Mouse (Mus musculus) intestine, embryonic 15.5 days (tissue): ENCODE results near the gene Srsf5. TPM values are rescaled to one million over a fixed set of nuclear protein-coding genes. Genes with fewer than 3 reads are reported as not detected.

ENCODE experiments used
- ATAC-seq: fragments of 200-750 bp; cut with Nextera tagmentation; 2 replicates; pipeline ENCODE4 v1.8.0; 2017; ENCODE audit warnings: moderate TSS enrichment, moderate library complexity
- H3K27ac ChIP-seq: fragments of 300-500 bp; sonication (generic); 2 replicates; pipeline ENCODE4 v1.5.1; 2015; ENCODE audit warnings: mild to moderate bottlenecking, inconsistent platforms
- H3K27me3 ChIP-seq: fragments of 300-500 bp; sonication (generic); replicated peaks from 2 replicates; pipeline ENCODE4 v1.6.1; 2015; ENCODE audit warnings: inconsistent platforms
- H3K36me3 ChIP-seq: fragments of 300-500 bp; sonication (generic); 2 replicates; pipeline ENCODE4 v1.6.1; 2015; ENCODE audit warnings: inconsistent platforms
- H3K4me1 ChIP-seq: fragments of 300-500 bp; sonication (generic); replicated peaks from 2 replicates; pipeline ENCODE4 v1.6.1; 2015; ENCODE audit warnings: inconsistent platforms
- H3K4me2 ChIP-seq: fragments of 300-500 bp; sonication (generic); replicated peaks from 2 replicates; pipeline ENCODE4 v1.6.1; 2015; ENCODE audit warnings: mild to moderate bottlenecking, inconsistent platforms
- H3K4me3 ChIP-seq: fragments of 300-500 bp; sonication (generic); replicated peaks from 2 replicates; pipeline ENCODE4 v1.5.1; 2015; ENCODE audit warnings: inconsistent platforms
- H3K9ac ChIP-seq: fragments of 300-500 bp; sonication (generic); 2 replicates; pipeline ENCODE4 v1.6.1; 2015; ENCODE audit warnings: inconsistent platforms
- H3K9me3 ChIP-seq: fragments of 300-500 bp; sonication (generic); 2 replicates; pipeline ENCODE4 v1.6.1; 2016; ENCODE audit warnings: inconsistent platforms
- WGBS: fragments of 180-500 bp; shearing (Covaris S2); methylation state at CpG from one replicate; pipeline ENCODE4 v1.1.7; 2015; 5-methylcytosine and 5-hydroxymethylcytosine counted together
- polyA plus RNA-seq: library from polyadenylated mRNA; unstranded; fragments of >200 nt; fragmentation: Nextera tagmentation; extraction: Ambion mirVana; gene quantifications from 2 replicates; pipeline ENCODE4 v1.2.1, GENCODE M21; 2015

Srsf5 gene
- 515 and 607 TPM in 2 replicates for polyA plus RNA-seq

DNA sequence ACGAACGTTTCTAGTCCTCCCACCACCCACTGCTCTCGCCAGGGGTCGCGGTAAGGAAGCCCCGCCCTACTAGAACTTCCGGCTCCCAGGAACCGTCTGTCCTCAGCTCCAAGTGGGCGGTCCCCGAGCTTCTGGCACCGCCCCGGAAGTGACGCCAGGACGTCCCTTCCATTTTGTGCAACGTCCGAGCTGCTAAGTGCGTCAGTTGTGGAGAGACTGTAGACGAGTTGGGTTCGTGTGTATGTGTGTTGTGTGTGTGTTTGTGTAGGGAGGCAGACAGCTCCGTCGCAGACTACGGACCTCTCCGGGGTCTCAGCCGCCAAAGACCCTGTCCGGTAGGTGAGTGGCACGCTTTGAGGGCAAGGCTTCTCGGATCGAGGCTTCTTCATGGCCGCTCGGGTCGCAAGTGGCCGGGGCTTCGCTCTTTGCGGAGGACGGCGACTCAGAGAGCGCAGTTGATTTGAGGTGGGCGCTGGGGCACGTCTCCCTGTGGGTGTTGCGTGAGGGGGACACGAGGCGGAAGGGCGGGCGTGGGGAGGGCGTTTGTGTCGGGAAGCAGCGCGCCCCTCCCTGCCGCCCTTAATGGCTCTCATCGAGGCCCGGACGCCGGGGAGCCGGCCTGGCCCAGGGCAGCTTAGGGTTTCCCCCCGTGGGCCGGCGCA is at the start of gene Srsf5:
Srsf5 (plus strand) TSS at position 171 of the 662 bp plus-strand sequence.
- Histone ChIP-seq H3K36me3 (peaks cover 14% of the 10 kb centered on the region), H3K4me1 (peaks cover 9% of the 10 kb centered on the region), H3K9ac (peak within 1 kb of the TSS; percentile 98), H3K27ac (peak within 1 kb of the TSS; percentile 95), H3K9me3 (no peaks in the 10 kb centered on the region), H3K4me3 (peak within 1 kb of the TSS; percentile 97), H3K27me3 (no peaks in the 10 kb centered on the region), H3K4me2 (peak within 1 kb of the TSS; percentile 58)
- under 1% methylated on average over 54 of the region's 57 CpGs for WGBS
- ATAC-seq, result peak; percentile 93

DNA sequence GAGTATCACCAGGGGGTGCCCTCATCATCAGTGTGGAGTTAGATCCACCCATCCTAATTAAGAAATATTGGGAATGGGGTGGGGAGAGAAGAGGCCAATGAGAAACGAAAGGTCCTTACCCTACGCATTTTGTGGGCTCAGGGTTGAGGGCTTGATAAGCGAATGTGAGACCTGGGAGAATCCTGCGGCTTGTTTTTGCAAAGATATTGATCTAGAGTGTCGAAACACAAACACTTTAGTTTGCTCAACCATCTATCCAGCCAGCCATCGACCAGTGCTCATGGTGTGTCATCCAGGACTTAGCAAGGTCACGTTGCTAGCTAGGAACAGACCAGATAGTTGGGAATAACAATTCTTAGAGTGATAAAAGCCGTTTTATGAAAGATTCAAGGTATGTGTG is 35.7 kb upstream of the Srsf5 start:
- Histone ChIP-seq H3K4me3 (no peak overlapping the region), H3K4me1 (no peaks in the 10 kb centered on the region), H3K36me3 (no peaks in the 10 kb centered on the region), H3K9me3 (no peaks in the 10 kb centered on the region), H3K9ac (no peak overlapping the region), H3K4me2 (no peak overlapping the region), H3K27me3 (no peaks in the 10 kb centered on the region), H3K27ac (no peak overlapping the region)
- 65% methylated on average over 8 of the region's 8 CpGs for WGBS
- no peak for ATAC-seq

DNA sequence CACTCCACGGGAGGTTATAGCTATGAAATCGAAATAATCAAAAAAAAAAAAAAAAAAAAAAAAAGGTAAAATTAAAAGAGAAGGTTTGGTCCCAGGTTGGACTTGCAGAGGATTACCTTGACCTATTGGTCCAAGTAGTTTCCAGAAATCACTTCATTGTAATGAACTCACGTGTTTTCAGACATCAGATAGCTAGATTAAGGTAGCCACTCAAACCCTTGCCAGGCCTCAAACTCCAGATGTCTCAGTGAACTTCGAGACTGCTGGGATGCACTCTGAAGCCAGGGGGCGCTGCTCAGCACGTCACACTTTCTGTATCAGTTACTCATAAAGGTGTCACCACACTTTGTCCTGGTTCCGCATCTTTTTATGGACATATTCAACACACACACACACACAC is 27.5 kb upstream of the Srsf5 start:
- Histone ChIP-seq H3K4me3 (no peak overlapping the region), H3K27ac (no peak overlapping the region), H3K9ac (no peak overlapping the region), H3K27me3 (no peaks in the 10 kb centered on the region), H3K4me1 (0 out of 2 replicates have a peak, but pooled peaks cover under 1% of the 10 kb centered on the region), H3K4me2 (no peak overlapping the region), H3K9me3 (no peaks in the 10 kb centered on the region), H3K36me3 (no peaks in the 10 kb centered on the region)
- WGBS, result 57% methylated on average over 7 of the region's 7 CpGs
- ATAC-seq, result no peak

DNA sequence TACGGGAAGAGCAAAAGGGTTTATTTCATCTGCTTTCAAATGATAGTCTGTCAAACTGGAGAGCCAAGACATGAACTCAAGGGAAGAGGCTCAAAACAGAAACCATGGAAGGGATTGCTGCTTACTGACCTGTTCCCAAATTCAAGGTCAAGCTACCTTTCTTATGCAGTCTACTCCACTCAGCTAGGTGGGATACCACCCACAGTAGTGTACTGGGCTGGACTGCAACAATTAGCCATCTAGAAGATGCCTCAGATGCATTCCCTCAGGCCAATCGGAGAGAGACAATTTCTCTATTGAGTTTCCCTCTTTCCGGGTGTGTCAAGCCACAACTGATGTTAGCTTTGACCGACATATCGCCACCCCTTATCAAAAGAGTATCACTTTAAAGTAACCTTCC is 24.0 kb upstream of the Srsf5 start:
- 88% methylated on average over 5 of the region's 5 CpGs for WGBS
- no peaks in the 10 kb centered on the region for H3K9me3 ChIP-seq
- no peaks in the 10 kb centered on the region for H3K36me3 ChIP-seq
- no peak overlapping the region for H3K4me3 ChIP-seq
- no peak overlapping the region for H3K9ac ChIP-seq
- no peak overlapping the region for H3K27ac ChIP-seq
- no peak overlapping the region for H3K4me2 ChIP-seq
- H3K27me3 ChIP-seq, result no peaks in the 10 kb centered on the region
- H3K4me1 ChIP-seq, result peaks cover 6% of the 10 kb centered on the region; the same call in 1 of the 2 replicates
- ATAC-seq, result no peak

DNA sequence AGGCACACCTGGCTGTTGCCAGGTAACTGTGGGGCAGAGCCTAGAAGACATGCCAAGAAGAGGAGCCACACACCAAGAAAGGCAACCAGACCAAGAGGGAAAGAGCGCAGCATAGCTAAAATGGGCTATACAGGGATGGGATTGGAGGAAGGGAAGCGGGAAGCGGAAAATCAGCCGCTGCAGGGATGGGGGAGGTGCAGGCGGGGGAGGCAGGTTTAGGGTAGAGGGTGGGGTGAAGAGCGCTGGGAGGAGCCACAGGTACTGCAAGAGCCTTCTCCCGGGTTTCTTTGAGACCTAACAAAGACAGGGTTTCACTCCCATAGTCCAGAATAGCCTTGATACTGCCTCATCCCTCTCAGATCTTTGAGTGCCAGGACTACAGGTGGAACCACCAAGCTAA is 22.4 kb upstream of the Srsf5 start:
- no peaks in the 10 kb centered on the region for H3K27me3 ChIP-seq
- H3K36me3 ChIP-seq, result no peaks in the 10 kb centered on the region
- H3K27ac ChIP-seq, result no peak overlapping the region
- H3K4me1 ChIP-seq, result peaks cover 6% of the 10 kb centered on the region; the same call in 1 of the 2 replicates
- no peak overlapping the region for H3K9ac ChIP-seq
- H3K9me3 ChIP-seq, result no peaks in the 10 kb centered on the region
- no peak overlapping the region; the same call in 1 of the 2 replicates for H3K4me3 ChIP-seq
- WGBS, result 1% methylated on average over 7 of the region's 7 CpGs
- ATAC-seq, result peak; percentile 66
- peak overlapping the region; percentile 34 for H3K4me2 ChIP-seq

DNA sequence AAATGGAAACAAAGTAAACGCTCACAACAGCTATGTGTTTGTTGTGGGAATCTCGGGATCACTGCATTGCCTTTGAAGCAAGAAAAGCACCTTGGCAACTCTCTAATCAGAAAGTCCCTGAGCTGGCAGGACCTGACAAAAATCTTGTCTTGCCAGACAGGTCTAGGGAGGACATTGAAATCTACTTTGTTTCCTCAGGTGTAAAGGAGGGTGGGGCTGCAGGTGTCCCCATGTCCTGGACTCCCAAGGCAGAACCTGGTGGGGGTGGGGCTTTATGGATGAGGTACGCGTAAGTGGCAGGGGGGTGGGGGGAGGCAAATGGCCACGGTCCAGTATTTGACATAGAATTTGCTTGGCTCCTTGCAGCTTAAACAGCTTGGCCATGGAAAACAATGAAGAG is 21.7 kb upstream of the Srsf5 start:
- no peak overlapping the region for H3K9ac ChIP-seq
- H3K9me3 ChIP-seq, result no peaks in the 10 kb centered on the region
- peak; percentile 75 for ATAC-seq
- H3K27ac ChIP-seq, result peak overlapping the region; percentile 74
- H3K27me3 ChIP-seq, result no peaks in the 10 kb centered on the region
- WGBS, result 54% methylated on average over 5 of the region's 5 CpGs
- H3K36me3 ChIP-seq, result no peaks in the 10 kb centered on the region
- peak overlapping the region; percentile 34 for H3K4me2 ChIP-seq
- peaks cover 6% of the 10 kb centered on the region; the same call in 1 of the 2 replicates for H3K4me1 ChIP-seq
- no peak overlapping the region for H3K4me3 ChIP-seq

DNA sequence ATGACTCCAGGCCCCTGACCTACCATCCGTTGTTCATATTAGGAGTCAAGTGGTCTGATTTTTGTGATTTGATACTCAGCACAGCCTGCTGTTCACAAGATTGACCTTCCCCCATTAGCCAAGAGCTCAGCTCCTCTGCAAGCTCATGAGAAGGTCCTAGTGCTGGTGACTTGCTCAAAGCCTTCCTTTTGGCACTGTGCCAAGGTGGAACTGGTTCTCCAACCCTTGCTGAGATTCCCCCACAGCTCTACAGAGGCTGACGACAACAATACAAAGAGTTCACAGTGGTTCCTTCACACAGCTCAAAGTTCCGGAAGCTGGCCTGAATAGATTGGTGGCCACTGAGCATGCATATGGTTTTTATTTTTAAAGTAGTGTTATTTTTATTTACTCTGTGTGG is 21.1 kb upstream of the Srsf5 start:
- H3K4me3 ChIP-seq, result no peak overlapping the region
- peak overlapping the region; percentile 74 for H3K27ac ChIP-seq
- no peaks in the 10 kb centered on the region for H3K9me3 ChIP-seq
- H3K4me2 ChIP-seq, result peak overlapping the region; percentile 34; the same call in 1 of the 2 replicates
- peaks cover 6% of the 10 kb centered on the region; the same call in 1 of the 2 replicates for H3K4me1 ChIP-seq
- no peaks in the 10 kb centered on the region for H3K36me3 ChIP-seq
- ATAC-seq, result peak; percentile 87
- H3K9ac ChIP-seq, result no peak overlapping the region
- WGBS, result 47% methylated on average over 3 of the region's 3 CpGs
- H3K27me3 ChIP-seq, result no peaks in the 10 kb centered on the region

DNA sequence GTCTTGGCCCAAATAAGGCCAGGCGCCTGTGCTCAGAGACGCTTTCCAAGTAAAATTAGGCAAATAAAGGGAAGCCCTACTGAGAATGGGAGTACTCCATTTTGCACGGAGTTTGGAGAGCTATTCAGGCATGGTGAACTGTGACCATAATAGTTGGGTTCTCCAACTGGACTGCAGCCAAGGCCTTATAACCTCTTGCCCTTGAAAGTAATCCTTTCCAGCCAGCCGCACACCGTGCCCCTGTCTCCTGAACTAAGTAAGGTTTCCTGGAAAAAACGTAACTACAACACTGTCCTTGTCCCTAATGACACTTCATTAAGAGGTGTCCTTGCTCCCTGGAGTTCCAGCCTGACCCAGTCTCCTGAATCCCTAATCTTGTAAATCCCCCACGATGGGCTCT is 19.4 kb upstream of the Srsf5 start:
- Histone ChIP-seq H3K27ac (peak overlapping the region; percentile 32; the same call in 1 of the 2 replicates), H3K9ac (no peak overlapping the region), H3K4me2 (no peak overlapping the region), H3K4me1 (peaks cover 6% of the 10 kb centered on the region; the same call in 1 of the 2 replicates), H3K36me3 (no peaks in the 10 kb centered on the region), H3K9me3 (no peaks in the 10 kb centered on the region), H3K4me3 (no peak overlapping the region), H3K27me3 (no peaks in the 10 kb centered on the region)
- ATAC-seq, result no peak
- WGBS, result 58% methylated on average over 7 of the region's 7 CpGs

DNA sequence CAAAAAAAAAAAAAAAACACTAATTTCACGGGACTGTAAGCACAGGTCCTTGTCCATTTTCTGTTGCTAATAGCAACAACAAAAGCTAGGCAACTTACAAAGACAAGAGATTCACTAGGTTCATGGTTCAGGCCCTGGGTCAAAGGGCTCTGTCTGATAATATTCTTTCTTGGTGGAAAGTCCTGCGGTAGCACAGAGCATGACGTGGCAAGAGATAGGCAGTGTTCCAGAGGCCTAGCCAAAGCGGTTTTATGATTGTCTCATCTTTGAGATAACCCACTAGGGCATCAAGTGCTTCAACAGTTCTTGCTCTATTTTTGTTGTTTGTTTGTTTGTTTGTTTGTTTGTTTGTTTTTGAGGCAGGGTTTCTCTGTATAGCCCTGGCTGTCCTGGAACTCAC is 18.8 kb upstream of the Srsf5 start:
- H3K4me2 ChIP-seq, result no peak overlapping the region
- 70% methylated on average over 4 of the region's 4 CpGs for WGBS
- no peak for ATAC-seq
- no peaks in the 10 kb centered on the region for H3K27me3 ChIP-seq
- no peak overlapping the region for H3K9ac ChIP-seq
- no peaks in the 10 kb centered on the region for H3K36me3 ChIP-seq
- peaks cover 6% of the 10 kb centered on the region; the same call in 1 of the 2 replicates for H3K4me1 ChIP-seq
- H3K9me3 ChIP-seq, result no peaks in the 10 kb centered on the region
- no peak overlapping the region for H3K4me3 ChIP-seq
- no peak overlapping the region for H3K27ac ChIP-seq

DNA sequence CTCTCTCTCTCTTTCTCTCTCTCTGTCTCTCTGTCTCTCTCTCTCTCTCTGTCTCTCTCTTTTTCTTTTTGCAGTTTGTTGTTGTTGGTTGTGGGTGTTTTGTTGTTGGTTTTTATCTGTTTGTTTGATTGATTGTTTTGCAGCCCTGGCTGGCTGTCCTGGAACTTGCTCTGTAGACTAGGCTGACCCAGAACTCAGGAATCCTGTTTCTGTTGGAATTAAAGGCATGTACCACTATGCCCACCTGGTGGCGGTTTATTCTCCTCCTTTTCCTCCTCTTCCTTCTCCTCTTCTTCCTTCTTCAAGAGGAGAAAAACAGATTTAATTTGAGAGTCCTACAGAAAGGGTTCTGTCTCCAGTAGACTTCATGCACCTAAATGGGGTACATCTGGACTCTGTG is 17.8 kb upstream of the Srsf5 start:
- WGBS, result 78% methylated on average over 1 of the region's 1 CpGs
- no peak for ATAC-seq
- no peak overlapping the region for H3K4me2 ChIP-seq
- no peaks in the 10 kb centered on the region for H3K27me3 ChIP-seq
- H3K27ac ChIP-seq, result no peak overlapping the region
- H3K4me3 ChIP-seq, result no peak overlapping the region
- H3K36me3 ChIP-seq, result no peaks in the 10 kb centered on the region
- peaks cover 6% of the 10 kb centered on the region; the same call in 1 of the 2 replicates for H3K4me1 ChIP-seq
- H3K9ac ChIP-seq, result no peak overlapping the region
- no peaks in the 10 kb centered on the region for H3K9me3 ChIP-seq

DNA sequence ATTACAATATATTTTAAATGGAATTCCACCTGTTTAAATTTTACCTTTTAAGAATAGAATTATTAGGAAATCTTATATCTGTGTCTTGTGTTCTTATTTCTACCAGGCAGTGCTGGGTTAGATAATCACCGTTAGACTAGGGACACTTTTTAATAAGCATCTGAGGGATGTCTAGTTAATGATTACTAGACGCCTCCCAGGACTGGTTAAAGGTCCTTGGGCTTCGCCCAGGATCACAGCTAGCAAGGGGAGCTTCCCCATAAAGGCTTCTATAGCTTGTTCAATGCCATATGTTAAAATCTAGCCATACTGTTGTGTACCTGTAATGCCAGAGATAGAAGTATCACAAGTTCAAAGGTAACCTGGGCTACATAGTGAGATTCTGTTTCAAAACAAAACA is 16.4 kb upstream of the Srsf5 start:
- Histone ChIP-seq H3K9me3 (no peaks in the 10 kb centered on the region), H3K4me1 (peaks cover 3% of the 10 kb centered on the region; the same call in 1 of the 2 replicates), H3K27ac (peak overlapping the region; percentile 44), H3K27me3 (no peaks in the 10 kb centered on the region), H3K4me2 (no peak overlapping the region), H3K9ac (no peak overlapping the region), H3K4me3 (no peak overlapping the region), H3K36me3 (no peaks in the 10 kb centered on the region)
- peak; percentile 66 for ATAC-seq
- WGBS, result 66% methylated on average over 3 of the region's 3 CpGs

DNA sequence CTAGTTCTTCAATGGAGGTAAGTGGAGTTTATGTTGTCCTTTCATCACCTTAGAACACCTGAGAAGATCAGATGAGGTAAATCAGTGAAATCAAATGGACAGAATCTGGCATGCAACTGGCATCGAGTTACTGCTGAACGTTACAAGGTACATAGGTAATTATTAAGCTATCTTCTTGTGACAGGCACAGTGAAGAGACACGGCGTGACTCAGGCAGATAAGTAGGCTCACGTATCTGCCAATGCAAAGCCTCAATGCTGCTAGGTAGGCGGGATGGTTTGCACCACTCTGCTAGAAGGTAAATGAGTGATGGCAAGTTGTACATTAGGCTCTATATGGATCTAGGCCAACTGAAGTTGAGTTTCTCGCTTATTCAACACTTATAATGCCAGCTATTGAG is 15.2 kb upstream of the Srsf5 start:
- peak; percentile 79 for ATAC-seq
- H3K4me2 ChIP-seq, result no peak overlapping the region
- H3K27me3 ChIP-seq, result no peaks in the 10 kb centered on the region
- no peak overlapping the region for H3K9ac ChIP-seq
- H3K27ac ChIP-seq, result no peak overlapping the region
- 61% methylated on average over 7 of the region's 7 CpGs for WGBS
- H3K4me1 ChIP-seq, result peaks cover 3% of the 10 kb centered on the region; the same call in 1 of the 2 replicates
- no peaks in the 10 kb centered on the region for H3K9me3 ChIP-seq
- no peaks in the 10 kb centered on the region for H3K36me3 ChIP-seq
- H3K4me3 ChIP-seq, result no peak overlapping the region
